Mouse (Mus musculus): ENCODE measurements at regions not wholly inside any gene's neighbourhood (a gene's known extent, or its start where the extent isn't known, plus 50 kb on each side); places are given as distances from the start of the nearest gene placed in this dataset.
"Not testable (repeated sequence)": the region's sequence is repeated elsewhere in the genome, so short reads cannot be mapped to it uniquely, and the experiment has no call there.

- no peak for DNase-seq
These were observed 467.5 kb upstream of the Smim15 start for GRCm38 (mm10) chr13:107576701-107577100.

- no peak for DNase-seq
These were observed 469.2 kb upstream of the Smim15 start for GRCm38 (mm10) chr13:107575025-107575424.

GRCm38 (mm10) chr13:107573499-107574355 lies 470.5 kb upstream of the Smim15 start:
- no peak for DNase-seq

- DNase-seq: no peak
These were observed 472.7 kb upstream of the Smim15 start for GRCm38 (mm10) chr13:107571539-107571938.

- DNase-seq: no peak
These were observed 474.8 kb upstream of the Smim15 start for GRCm38 (mm10) chr13:107569477-107569876.

GRCm38 (mm10) chr13:107568701-107569121 lies 475.5 kb upstream of the Smim15 start:
- DNase-seq: no peak

- DNase-seq: no peak
These were observed 481.8 kb upstream of the Smim15 start for GRCm38 (mm10) chr13:107562463-107562862.

- DNase-seq: no peak
These were observed 482.7 kb upstream of the Smim15 start for GRCm38 (mm10) chr13:107561529-107561928.

GRCm38 (mm10) chr13:107555958-107556357 lies 488.3 kb upstream of the Smim15 start:
- no peak for DNase-seq

- no peak for DNase-seq
These were observed 490.2 kb upstream of the Smim15 start for GRCm38 (mm10) chr13:107554091-107554490.

GRCm38 (mm10) chr13:107552165-107552564 lies 492.1 kb upstream of the Smim15 start:
- DNase-seq: no peak

- not testable (repeated sequence) for DNase-seq
These were observed 494.3 kb upstream of the Smim15 start for GRCm38 (mm10) chr13:107549995-107550394.

- DNase-seq: no peak
These were observed 497.2 kb upstream of the Smim15 start for GRCm38 (mm10) chr13:107547073-107547472.

- peak; percentile 9 for DNase-seq
These were observed 497.9 kb upstream of the Smim15 start for GRCm38 (mm10) chr13:107546181-107546900.

- peak; percentile 16 for DNase-seq
These were observed 502.7 kb upstream of the Smim15 start for GRCm38 (mm10) chr13:107541635-107541955.

- no peak for DNase-seq
These were observed 503.2 kb upstream of the Smim15 start for GRCm38 (mm10) chr13:107540784-107541634.

- DNase-seq: no peak
These were observed 503.9 kb upstream of the Smim15 start for GRCm38 (mm10) chr13:107540305-107540704.

- DNase-seq: no peak
These were observed 504.4 kb upstream of the Smim15 start for GRCm38 (mm10) chr13:107539867-107540266.

GRCm38 (mm10) chr13:107539326-107539725 lies 504.9 kb upstream of the Smim15 start:
- DNase-seq: no peak

GRCm38 (mm10) chr13:107535213-107535612 lies 509.0 kb upstream of the Smim15 start:
- no peak for DNase-seq

GRCm38 (mm10) chr13:107533323-107533722 lies 510.9 kb upstream of the Smim15 start:
- no peak for DNase-seq

- no peak for DNase-seq
These were observed 509.6 kb upstream of the Kif2a start for GRCm38 (mm10) chr13:107531528-107531927.

GRCm38 (mm10) chr13:107531026-107531425 lies 509.1 kb upstream of the Kif2a start:
- no peak for DNase-seq
